ENCODE assay signal across 22 mouse cellular contexts in genomic region chr1:171119405-171119804, GRCm38 (mm10). TPM values are rescaled to one million over a fixed set of nuclear protein-coding genes. Genes with fewer than 3 reads are reported as not detected.
A peak's percentile ranks its signal among the peaks of the same experiment; 100 is the strongest.
DNase-seq lines count a peak whose midpoint lies in the region; ATAC-seq lines count a peak whose summit lies in the region.
"Had no signal": no experiment of that assay in that cellular context is flagged by ENCODE, and none has a peak within 500 bp of the region (broad histone marks: within the 10 kb centered on the region; RNA-seq: fewer than 3 reads in every experiment).

No protein-coding gene starts in this region.

- DNase-seq in frontal cortex, postnatal 14 days (ENCODE audit: low spot score in 2 of 2) = no peak
- peak; percentile 29 for DNase-seq in brain, adult 2 months (ENCODE audit: low read depth, low spot score)
- peak; percentile 31 to 62 for DNase-seq in natural killer cell, adult 2 months (ENCODE audit: low spot score in 2 of 2)
- DNase-seq in gastrocnemius, postnatal 14 days = no peak
- DNase-seq: adrenal gland, adult 8-10 months; adrenal gland, postnatal 14 days; adrenal gland, postnatal 36 days; B cell, adult 2 months; cerebellum, adult 11 months; cerebellum, adult 18-20 months; cerebellum, adult 8-10 months; cerebellum, adult 9-11 months; cerebellum, postnatal 14 days; cerebellum, postnatal 36 days; embryo, embryonic 11 days had no signal

- intact Hi-C loops in gastrocnemius, postnatal 14 days (cut with DNase I; ENCODE audit: low total_unique reads) = loop anchor here (2.0 to 5.0 kb wide), 2 partner anchors 99 to 138 kb away; no protein-coding TSS in a partner anchor

- ATAC-seq in frontal cortex, adult (ENCODE audit: low TSS enrichment) = peak; percentile 53; the same call in 1 of the 2 replicates
- ATAC-seq: activated CD4-positive, CD25-positive, alpha-beta regulatory T cell, adult 4 months; CD4-positive, CD25-positive, alpha-beta regulatory T cell, adult 4 months; forebrain, embryonic 14.5 days; Patski had no signal

RNA-seq across cellular contexts. Expression of gene Cfap126, which starts 5.7 kb away (rescaled TPM):
- total RNA-seq in gastrocnemius, postnatal 14 days (2021) = under 1 TPM; 0.72 to 0.73 TPM

RNA-seq across cellular contexts. Expression of gene Sdhc, which starts 31.0 kb away (rescaled TPM):
- 100 to 1,000 TPM; 692 to 793 TPM for total RNA-seq in gastrocnemius, postnatal 14 days (2021)

RNA-seq across cellular contexts. Expression of gene Mpz, which starts 31.1 kb away (rescaled TPM):
- 100 to 1,000 TPM; 117 to 734 TPM for total RNA-seq in gastrocnemius, postnatal 14 days (2021)
- total RNA-seq: common myeloid progenitor, adult 5-6 weeks; G1E had no signal

RNA-seq across cellular contexts. Expression of gene Fcgr3, which starts 54.7 kb away (rescaled TPM):
- 1 to 10 TPM; 7.0 to 7.4 TPM for total RNA-seq in gastrocnemius, postnatal 14 days (2021)

Comparison
In these comparisons a context has a peak if more than half of its experiments do, and no peak if none do; other contexts are left out.
1. DNase-seq: peak in brain, adult 2 months (single experiment) and natural killer cell, adult 2 months (2 of 2); none in frontal cortex, postnatal 14 days (0 of 2) and gastrocnemius, postnatal 14 days (single experiment).